Comparison of ENCODE assay signal across 27 mouse cellular contexts in genomic region chr16:11359919-11360318, GRCm38 (mm10). TPM values are rescaled to one million over a fixed set of nuclear protein-coding genes. Genes with fewer than 3 reads are reported as not detected.
DNase-seq lines count a peak whose midpoint lies in the region; ATAC-seq and TF ChIP-seq lines count a peak whose summit lies in the region.
"Had no signal": no experiment of that assay in that cellular context is flagged by ENCODE, and none has a peak within 500 bp of the region (broad histone marks: within the 10 kb centered on the region; RNA-seq: fewer than 3 reads in every experiment).

No protein-coding gene starts in this region.

- no peak overlapping the region for H3K4me2 ChIP-seq in intestine, embryonic 14.5 days (ENCODE audit: low read length)
- H3K4me2 ChIP-seq in intestine, postnatal 0 days (replicated peaks; ENCODE audit: low read depth) = no peak overlapping the region
- no peak overlapping the region for H3K4me2 ChIP-seq in midbrain, embryonic 13.5 days (replicated peaks)
- no peak overlapping the region for H3K4me2 ChIP-seq in midbrain, postnatal 0 days (ENCODE audit: low read depth, low read length, poor library complexity, severe bottlenecking)
- no peak overlapping the region for H3K4me2 ChIP-seq in intestine, embryonic 15.5 days (replicated peaks)
- H3K4me2 ChIP-seq: forebrain, embryonic 12.5 days; heart, embryonic 12.5 days; hindbrain, embryonic 14.5 days; limb, embryonic 12.5 days; liver, embryonic 12.5 days had no signal

- no peaks in the 10 kb centered on the region for H3K9me3 ChIP-seq in intestine, embryonic 14.5 days (ENCODE audit: control insufficient read depth, low read length)
- H3K9me3 ChIP-seq in intestine, postnatal 0 days (ENCODE audit: control insufficient read depth) = no peaks in the 10 kb centered on the region
- H3K9me3 ChIP-seq in midbrain, embryonic 13.5 days = no peaks in the 10 kb centered on the region
- no peaks in the 10 kb centered on the region for H3K9me3 ChIP-seq in midbrain, postnatal 0 days (ENCODE audit: low read length)
- H3K9me3 ChIP-seq in intestine, embryonic 15.5 days = no peaks in the 10 kb centered on the region
- H3K9me3 ChIP-seq: forebrain, embryonic 12.5 days; limb, embryonic 12.5 days; liver, embryonic 12.5 days had no signal

- H3K27me3 ChIP-seq in intestine, embryonic 14.5 days (replicated peaks; ENCODE audit: control insufficient read depth, insufficient read depth, low read length) = no peaks in the 10 kb centered on the region
- H3K27me3 ChIP-seq in intestine, postnatal 0 days (replicated peaks; ENCODE audit: control insufficient read depth, insufficient read depth, low read length) = no peaks in the 10 kb centered on the region
- H3K27me3 ChIP-seq in midbrain, embryonic 13.5 days = no peaks in the 10 kb centered on the region
- H3K27me3 ChIP-seq in midbrain, postnatal 0 days (ENCODE audit: insufficient read depth, low read length) = no peaks in the 10 kb centered on the region
- no peaks in the 10 kb centered on the region for H3K27me3 ChIP-seq in intestine, embryonic 15.5 days (replicated peaks)
- H3K27me3 ChIP-seq: forebrain, embryonic 12.5 days; heart, embryonic 12.5 days; limb, embryonic 12.5 days; liver, embryonic 12.5 days had no signal

- no peak for TF ChIP-seq CTCF in intestine, postnatal 0 days (IDR thresholded peaks at IDR 0.05; ENCODE audit: low read depth)
- TF ChIP-seq CTCF in midbrain, postnatal 0 days (IDR thresholded peaks at IDR 0.05) = no peak

- H3K36me3 ChIP-seq in intestine, embryonic 14.5 days (ENCODE audit: control insufficient read depth, insufficient read depth, low read length) = no peaks in the 10 kb centered on the region
- no peaks in the 10 kb centered on the region; the same call in 1 of the 2 replicates for H3K36me3 ChIP-seq in intestine, postnatal 0 days (ENCODE audit: control insufficient read depth, insufficient read depth)
- H3K36me3 ChIP-seq in midbrain, embryonic 13.5 days = peaks cover 6% of the 10 kb centered on the region; the same call in 1 of the 2 replicates
- peaks cover 5% of the 10 kb centered on the region; the same call in 1 of the 2 replicates for H3K36me3 ChIP-seq in midbrain, postnatal 0 days (ENCODE audit: insufficient read depth, low read length)
- H3K36me3 ChIP-seq in intestine, embryonic 15.5 days = no peaks in the 10 kb centered on the region
- H3K36me3 ChIP-seq: forebrain, embryonic 12.5 days; heart, embryonic 12.5 days; liver, embryonic 12.5 days had no signal

- DNase-seq in intestine, embryonic 14.5 days (ENCODE audit: low spot score) = no peak
- DNase-seq in midbrain, postnatal 0 days (ENCODE audit: low spot score) = no peak
- DNase-seq in urinary bladder, postnatal 36 days (ENCODE audit: low spot score in 2 of 2) = no peak
- no peak for DNase-seq in cerebellum, postnatal 14 days
- DNase-seq: adrenal gland, postnatal 14 days; cerebellum, adult 11-12 months; heart, adult 11 months; heart, postnatal 14 days; kidney, adult 8-10 months; kidney, postnatal 36 days; lung, adult 2 months; retina, postnatal 1 day; right cerebral cortex, postnatal 4 days; thymus, postnatal 25 days had no signal

- H3K27ac ChIP-seq in intestine, embryonic 14.5 days (ENCODE audit: low read depth) = no peak overlapping the region
- no peak overlapping the region for H3K27ac ChIP-seq in intestine, postnatal 0 days (ENCODE audit: low read depth, low read length)
- H3K27ac ChIP-seq in midbrain, embryonic 13.5 days = no peak overlapping the region
- H3K27ac ChIP-seq in midbrain, postnatal 0 days (ENCODE audit: low read depth, low read length) = no peak overlapping the region
- no peak overlapping the region for H3K27ac ChIP-seq in intestine, embryonic 15.5 days
- H3K27ac ChIP-seq: forebrain, embryonic 12.5 days; hindbrain, embryonic 14.5 days; limb, embryonic 12.5 days; liver, embryonic 12.5 days had no signal

- 0 out of 2 replicates have a peak, but pooled peaks have one; percentile 15 for ATAC-seq in intestine, embryonic 14.5 days (replicated peaks; ENCODE audit: low FRiP score, low TSS enrichment, low read depth)
- no peak for ATAC-seq in intestine, postnatal 0 days
- peak; percentile 60; the same call in 1 of the 2 replicates for ATAC-seq in midbrain, embryonic 13.5 days
- ATAC-seq in midbrain, postnatal 0 days (ENCODE audit: low FRiP score) = no peak
- peak; percentile 25; the same call in 1 of the 2 replicates for ATAC-seq in intestine, embryonic 15.5 days
- ATAC-seq: activated CD4-positive, CD25-positive, alpha-beta regulatory T cell, adult 4 months; liver, embryonic 12.5 days; midbrain, embryonic 16.5 days had no signal

- no peaks in the 10 kb centered on the region for H3K4me1 ChIP-seq in intestine, embryonic 14.5 days (replicated peaks; ENCODE audit: control insufficient read depth, insufficient read depth, low read length)
- no peaks in the 10 kb centered on the region for H3K4me1 ChIP-seq in intestine, postnatal 0 days (replicated peaks; ENCODE audit: control insufficient read depth, insufficient read depth, low read length)
- H3K4me1 ChIP-seq in midbrain, embryonic 13.5 days (replicated peaks) = peaks cover 6% of the 10 kb centered on the region; the same call in 1 of the 2 replicates
- no peaks in the 10 kb centered on the region for H3K4me1 ChIP-seq in midbrain, postnatal 0 days (ENCODE audit: insufficient read depth, low read length)
- no peaks in the 10 kb centered on the region for H3K4me1 ChIP-seq in intestine, embryonic 15.5 days (replicated peaks)
- H3K4me1 ChIP-seq: forebrain, embryonic 12.5 days; heart, embryonic 12.5 days; limb, embryonic 12.5 days; liver, embryonic 12.5 days had no signal

- 43% methylated on average over 10 of the region's 10 CpGs for WGBS in intestine, embryonic 14.5 days
- WGBS in intestine, postnatal 0 days = 42% methylated on average over 10 of the region's 10 CpGs
- 14% methylated on average over 10 of the region's 10 CpGs for WGBS in midbrain, embryonic 13.5 days
- 22% methylated on average over 10 of the region's 10 CpGs for WGBS in midbrain, postnatal 0 days
- WGBS in intestine, embryonic 15.5 days = 44% methylated on average over 10 of the region's 10 CpGs

- no peak overlapping the region for H3K4me3 ChIP-seq in intestine, embryonic 14.5 days (ENCODE audit: low read depth, low read length)
- no peak overlapping the region for H3K4me3 ChIP-seq in intestine, postnatal 0 days (ENCODE audit: low read depth, low read length)
- H3K4me3 ChIP-seq in midbrain, embryonic 13.5 days (replicated peaks) = no peak overlapping the region
- H3K4me3 ChIP-seq in midbrain, postnatal 0 days (ENCODE audit: low read depth, low read length) = no peak overlapping the region
- H3K4me3 ChIP-seq in intestine, embryonic 15.5 days (replicated peaks) = no peak overlapping the region
- H3K4me3 ChIP-seq: forebrain, embryonic 12.5 days; heart, embryonic 12.5 days; limb, embryonic 12.5 days; liver, embryonic 12.5 days had no signal

- H3K9ac ChIP-seq in intestine, embryonic 14.5 days (ENCODE audit: low read length) = no peak overlapping the region
- no peak overlapping the region for H3K9ac ChIP-seq in intestine, postnatal 0 days (ENCODE audit: low read depth, low read length)
- H3K9ac ChIP-seq in midbrain, embryonic 13.5 days (replicated peaks) = no peak overlapping the region
- H3K9ac ChIP-seq in midbrain, postnatal 0 days (replicated peaks; ENCODE audit: low read length, poor library complexity, severe bottlenecking) = no peak overlapping the region
- no peak overlapping the region for H3K9ac ChIP-seq in intestine, embryonic 15.5 days
- H3K9ac ChIP-seq: forebrain, embryonic 12.5 days; heart, embryonic 12.5 days; hindbrain, embryonic 14.5 days; limb, embryonic 12.5 days; liver, embryonic 12.5 days had no signal

RNA-seq across cellular contexts. Expression of gene Snx29, which starts 37.2 kb away (rescaled TPM):
- polyA plus RNA-seq in intestine, embryonic 14.5 days (2014; fragmentation: Nextera tagmentation; extraction: Ambion mirVana) = 6.3 and 8.1 TPM in 2 replicates
- polyA plus RNA-seq in intestine, postnatal 0 days (2015; fragmentation: Nextera tagmentation; extraction: Ambion mirVana) = 1.9 and 4.0 TPM in 2 replicates
- polyA plus RNA-seq in midbrain, embryonic 13.5 days (2015; fragmentation: Nextera tagmentation; extraction: Ambion mirVana) = 19.6 and 21.7 TPM in 2 replicates
- total RNA-seq in midbrain, postnatal 0 days (2014; rRNA removed) = 22.8 and 30.8 TPM in 2 replicates
- polyA plus RNA-seq in midbrain, postnatal 0 days (2015; fragmentation: Nextera tagmentation; extraction: Ambion mirVana) = 6.6 and 7.0 TPM in 2 replicates
- 5.7 and 7.8 TPM in 2 replicates for polyA plus RNA-seq in intestine, embryonic 15.5 days (2015; fragmentation: Nextera tagmentation; extraction: Ambion mirVana)

RNA-seq across cellular contexts. Expression of gene Tnfrsf17, which starts 46.3 kb away (rescaled TPM):
- 0.23 TPM in 1 of 2 replicates, not detected in the other for polyA plus RNA-seq in intestine, embryonic 14.5 days (2014; fragmentation: Nextera tagmentation; extraction: Ambion mirVana)
- polyA plus RNA-seq in intestine, postnatal 0 days (2015; fragmentation: Nextera tagmentation; extraction: Ambion mirVana) = not detected in 2 replicates
- polyA plus RNA-seq in midbrain, embryonic 13.5 days (2015; fragmentation: Nextera tagmentation; extraction: Ambion mirVana) = 0.27 TPM in 1 of 2 replicates, not detected in the other
- not detected in 2 replicates for total RNA-seq in midbrain, postnatal 0 days (2014; rRNA removed)
- 0.20 and 0.21 TPM in 2 replicates for polyA plus RNA-seq in midbrain, postnatal 0 days (2015; fragmentation: Nextera tagmentation; extraction: Ambion mirVana)
- polyA plus RNA-seq in intestine, embryonic 15.5 days (2015; fragmentation: Nextera tagmentation; extraction: Ambion mirVana) = not detected in 2 replicates
- total RNA-seq: adrenal gland, postnatal 14 days; gastrocnemius, adult 8-10 months; heart, postnatal 14 days; megakaryocyte-erythroid progenitor cell, adult 5-6 weeks; neutrophil, adult 5-6 weeks had no signal
- polyA plus RNA-seq: activated CD4-positive, CD25-positive, alpha-beta regulatory T cell, adult 4 months; forebrain, embryonic 12.5 days; heart, embryonic 12.5 days; hindbrain, embryonic 14.5 days; limb, embryonic 12.5 days; liver, embryonic 12.5 days; midbrain, embryonic 16.5 days had no signal

Comparison
In these comparisons a context has a peak if more than half of its experiments do, and no peak if none do; other contexts are left out.
1. ATAC-seq: peak in intestine, embryonic 14.5 days (single experiment), midbrain, embryonic 13.5 days (single experiment) and intestine, embryonic 15.5 days (single experiment); none in intestine, postnatal 0 days (single experiment) and midbrain, postnatal 0 days (single experiment).